Mouse (Mus musculus) lung, adult 2 months (tissue): ENCODE measurements around the gene Epb41. TPM values are rescaled to one million over a fixed set of nuclear protein-coding genes. Genes with fewer than 3 reads are reported as not detected.

ENCODE experiments used
- DNase-seq: peaks from one replicate; pipeline ENCODE4 v3.0.0; 2022
- H3K4me1 ChIP-seq: fragments of 200-500 bp; 2 replicates; pipeline ENCODE4 v1.6.1; 2011; ENCODE audit warnings: low read length; ENCODE audit not compliant: control insufficient read depth, insufficient read depth
- H3K4me3 ChIP-seq: fragments of 200-500 bp; replicated peaks from 2 replicates; pipeline ENCODE3; 2011; ENCODE audit warnings: low read depth, mild to moderate bottlenecking, control low read depth, low read length; ENCODE audit errors: extremely low read depth
- CTCF ChIP-seq: fragments of 200-500 bp; IDR thresholded peaks from 2 replicates; pipeline ENCODE4 v1.5.1; 2011; ENCODE audit warnings: mild to moderate bottlenecking, low read length, control low read depth; ENCODE audit not compliant: insufficient read depth
- POLR2A ChIP-seq: fragments of 200-500 bp; IDR thresholded peaks from 2 replicates; pipeline ENCODE4 v1.6.1; 2011; ENCODE audit warnings: low read depth, mild to moderate bottlenecking, control low read depth, low read length, borderline replicate concordance; ENCODE audit errors: extremely low read depth
- WGBS: fragments of 180-500 bp; shearing (Covaris S2); methylation state at CpG from one replicate; pipeline ENCODE4 v1.1.7; 2018; 5-methylcytosine and 5-hydroxymethylcytosine counted together
- polyA plus RNA-seq: library from polyadenylated mRNA; depleted of rRNA; stranded (reverse); fragments of >200 nt; gene quantifications from 2 replicates; pipeline ENCODE4 v1.2.3, GENCODE M21; 2012; rRNA removed

The Epb41 gene
- 38.3 and 45.3 TPM in 2 replicates for polyA plus RNA-seq

DNA sequence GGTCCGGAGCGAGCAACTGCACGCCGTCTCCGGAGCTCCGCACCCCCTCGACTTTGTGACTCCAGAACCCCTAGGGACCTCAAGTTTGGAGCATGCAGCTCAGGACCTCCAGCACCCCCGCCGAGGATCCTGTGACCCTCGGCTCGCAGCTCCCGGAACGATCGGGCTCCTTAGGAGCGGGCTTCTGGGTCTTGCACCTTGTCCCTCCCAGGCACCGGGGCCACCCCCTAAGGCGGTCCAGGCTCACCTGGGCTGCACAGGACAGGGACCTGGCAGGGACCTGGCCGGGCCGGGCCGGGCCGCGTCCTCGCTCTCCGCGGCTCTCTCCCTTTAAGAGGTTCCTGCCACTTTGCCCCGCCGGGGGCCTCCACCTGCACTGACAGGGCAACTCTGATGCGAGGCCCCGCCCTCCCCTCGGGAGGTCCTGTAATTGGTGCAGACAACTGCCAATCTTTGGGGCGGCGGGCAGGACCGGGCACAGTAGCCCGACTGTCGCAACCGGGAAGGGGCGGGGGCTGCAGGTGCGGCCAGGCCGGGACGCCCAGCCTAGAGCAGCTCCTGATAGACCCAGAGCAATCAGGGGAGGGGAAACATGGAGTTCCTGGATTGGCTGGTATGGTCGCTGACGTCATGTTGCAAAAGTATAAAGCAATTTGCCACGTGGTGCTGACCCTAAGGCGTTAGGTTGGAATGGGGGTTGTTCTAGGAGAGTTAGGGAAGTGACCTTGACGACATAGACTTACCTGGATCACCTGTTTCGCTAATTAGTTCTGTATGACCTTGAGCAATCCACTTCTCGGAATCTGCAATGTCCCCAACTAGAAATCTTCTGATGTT is at the start of gene Epb41:
TSS of gene Epb41 (minus strand) at position 389 of the 837 bp plus-strand sequence.
- TF ChIP-seq POLR2A (peak; percentile 54; the same call in 1 of the 2 replicates), CTCF (no peak)
- WGBS = 2% methylated on average over 47 of the region's 47 CpGs
- Histone ChIP-seq H3K4me3 (peak within 1 kb of the TSS; percentile 68), H3K4me1 (peaks cover 9% of the 10 kb centered on the region)
- peak; percentile 100 for DNase-seq

DNA sequence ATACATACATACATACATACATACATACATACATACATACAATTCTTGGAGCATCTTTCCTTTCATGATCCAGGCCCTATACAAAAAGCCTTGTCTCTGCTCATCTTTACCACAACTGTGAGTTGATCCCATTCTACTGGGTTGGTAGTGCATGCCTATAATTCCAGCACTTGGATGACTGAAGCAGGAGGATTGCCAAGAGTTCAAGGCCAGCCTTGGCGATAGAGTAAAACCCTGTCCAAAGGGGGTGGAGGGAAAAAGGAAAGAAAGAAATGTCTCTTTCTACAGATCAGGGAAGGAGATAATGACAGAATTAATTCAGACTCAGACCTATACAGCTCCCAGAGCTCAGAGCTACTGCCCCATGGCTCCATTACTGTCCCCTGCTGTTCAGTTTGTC is 48.0 kb upstream of the Epb41 start:
- Histone ChIP-seq H3K4me3 (no peak overlapping the region), H3K4me1 (no peaks in the 10 kb centered on the region)
- DNase-seq = no peak
- TF ChIP-seq CTCF (no peak), POLR2A (no peak)
- 57% methylated on average over 1 of the region's 1 CpGs for WGBS

DNA sequence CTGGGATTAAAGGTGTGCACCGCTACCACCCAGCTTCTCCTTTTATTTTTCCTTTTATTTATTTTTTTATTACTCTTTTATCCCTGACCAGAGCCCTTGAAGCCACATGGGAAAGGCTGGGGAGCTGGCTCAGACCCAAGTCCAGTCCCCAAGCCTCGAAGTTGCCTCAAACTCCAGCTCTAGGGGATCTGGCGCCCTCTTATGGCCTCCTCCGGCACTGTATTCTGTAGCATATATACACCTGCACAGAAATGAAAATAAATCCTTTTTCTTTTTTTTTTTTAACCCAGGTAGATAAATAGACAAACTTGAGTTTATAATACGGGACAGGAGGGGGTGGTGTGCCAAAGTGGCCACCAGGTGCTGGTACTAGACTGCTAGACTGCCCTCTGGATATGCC is 46.6 kb upstream of the Epb41 start:
- Histone ChIP-seq H3K4me1 (no peaks in the 10 kb centered on the region), H3K4me3 (no peak overlapping the region)
- 73% methylated on average over 5 of the region's 5 CpGs for WGBS
- no peak for DNase-seq
- TF ChIP-seq POLR2A = no peak
- TF ChIP-seq CTCF = 0 out of 2 replicates have a peak, but pooled peaks have one; percentile 10

- WGBS = 59% methylated on average over 9 of the region's 9 CpGs
- no peak overlapping the region for H3K4me3 ChIP-seq
- DNase-seq = no peak
- H3K4me1 ChIP-seq = no peaks in the 10 kb centered on the region
- TF ChIP-seq POLR2A = no peak
- no peak for TF ChIP-seq CTCF
These were observed 44.4 kb upstream of the Epb41 start for GRCm38 (mm10) chr4:132119566-132119965.

GRCm38 (mm10) chr4:132116315-132116714 is 41.2 kb upstream of the Epb41 start:
- no peak for TF ChIP-seq CTCF
- no peak for TF ChIP-seq POLR2A
- 74% methylated on average over 4 of the region's 4 CpGs for WGBS
- no peak overlapping the region for H3K4me3 ChIP-seq
- H3K4me1 ChIP-seq = no peaks in the 10 kb centered on the region
- no peak for DNase-seq

DNA sequence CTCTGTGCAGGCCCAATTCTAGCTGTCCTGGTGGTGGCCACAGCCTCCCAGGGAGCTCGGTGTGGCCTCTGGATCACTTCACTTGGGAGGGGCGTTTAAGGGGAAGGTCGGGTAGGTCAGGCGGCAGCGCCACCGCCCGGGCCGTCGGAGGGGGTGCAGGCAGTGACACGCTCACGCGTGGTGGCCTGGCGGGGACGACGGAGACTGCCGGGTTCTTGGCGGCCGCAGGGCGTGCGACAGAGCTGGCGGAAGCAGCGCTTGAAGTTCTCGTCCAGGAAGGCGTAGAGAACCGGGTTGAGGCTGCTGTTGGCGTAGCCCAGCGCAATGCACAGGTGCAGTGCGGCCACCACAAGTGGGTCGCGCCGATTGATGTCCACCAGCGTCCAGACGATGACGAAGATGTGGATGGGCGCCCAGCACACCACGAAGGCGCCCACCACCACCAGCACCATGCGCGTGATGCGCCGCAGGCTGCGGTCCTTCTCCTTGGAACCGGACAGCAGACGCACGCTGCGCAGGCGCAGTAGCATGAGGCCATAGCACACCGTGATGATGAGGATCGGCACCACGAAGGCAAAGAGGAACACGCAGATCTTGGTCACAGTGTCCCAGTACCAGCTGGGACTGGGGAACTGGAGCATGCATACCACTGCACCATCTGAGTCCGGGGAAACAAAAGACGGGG is 38.4 kb upstream of the Epb41 start:
- 39% methylated on average over 53 of the region's 53 CpGs for WGBS
- DNase-seq = peak; percentile 4
- H3K4me3 ChIP-seq = no peak overlapping the region
- no peaks in the 10 kb centered on the region for H3K4me1 ChIP-seq
- TF ChIP-seq POLR2A (no peak), CTCF (no peak)

DNA sequence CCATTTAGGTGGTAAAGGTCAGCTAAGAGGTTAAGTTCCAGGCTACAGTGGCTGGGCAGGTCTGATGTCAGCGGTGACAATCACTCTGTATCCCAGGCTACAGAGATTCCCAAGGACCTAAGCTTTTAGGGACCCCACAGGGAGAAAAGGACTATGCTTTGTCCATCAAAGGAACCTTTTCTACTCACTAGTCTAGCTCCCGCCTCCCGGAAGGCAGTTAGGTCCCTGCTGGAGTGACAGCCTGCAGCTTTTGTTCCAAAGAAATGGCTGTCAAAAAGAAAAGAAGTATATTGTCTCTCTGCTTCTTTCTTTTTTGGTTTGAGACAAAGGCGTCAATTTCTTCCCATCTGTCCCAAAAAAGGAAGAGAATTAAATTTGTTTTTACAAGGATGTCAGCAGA is 36.1 kb upstream of the Epb41 start:
- TF ChIP-seq CTCF = no peak
- no peak for TF ChIP-seq POLR2A
- H3K4me3 ChIP-seq = no peak overlapping the region
- WGBS = 69% methylated on average over 4 of the region's 4 CpGs
- H3K4me1 ChIP-seq = no peaks in the 10 kb centered on the region
- no peak for DNase-seq

DNA sequence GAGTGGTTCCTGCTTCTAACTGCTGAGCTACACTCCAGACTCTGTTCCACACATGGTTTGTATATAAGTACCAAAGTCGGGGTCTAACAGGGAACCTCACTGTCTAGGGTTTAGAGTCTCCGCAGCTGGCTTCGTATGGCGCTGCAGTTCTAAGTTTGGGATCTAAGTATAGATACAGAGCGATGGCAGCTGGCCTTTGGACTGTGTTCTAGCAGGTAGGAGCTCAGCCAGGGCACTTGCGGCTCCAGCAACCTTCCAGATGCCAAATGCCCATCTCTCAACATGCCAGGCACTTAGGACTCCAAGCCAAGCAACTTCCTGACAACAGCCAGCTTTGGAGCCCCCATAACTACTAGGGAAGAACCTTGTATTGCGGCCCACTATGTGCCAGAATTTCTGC is 33.1 kb upstream of the Epb41 start:
- TF ChIP-seq POLR2A (no peak), CTCF (no peak)
- H3K4me1 ChIP-seq = no peaks in the 10 kb centered on the region
- no peak for DNase-seq
- no peak overlapping the region for H3K4me3 ChIP-seq
- 89% methylated on average over 7 of the region's 7 CpGs for WGBS

DNA sequence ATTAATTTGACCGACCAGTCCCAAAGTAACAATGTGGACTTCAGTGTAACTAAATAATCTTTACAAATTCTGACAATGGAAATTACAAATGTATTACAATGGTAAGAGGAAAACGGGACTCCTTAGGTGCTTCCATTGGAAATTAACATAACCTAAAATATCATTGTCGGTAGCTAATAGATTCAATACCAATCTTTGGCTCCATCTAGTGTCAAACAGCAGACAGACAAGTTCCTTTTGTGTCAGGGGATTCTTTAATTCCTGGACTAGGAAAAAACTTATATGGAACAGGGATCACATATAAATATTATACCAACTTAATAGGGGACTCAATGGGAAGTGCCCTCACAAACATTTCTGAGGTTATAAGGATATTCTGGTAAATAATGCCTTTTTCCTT is 26.0 kb upstream of the Epb41 start:
- 0 out of 2 replicates have a peak, but pooled peaks have one; percentile 18 for TF ChIP-seq CTCF
- TF ChIP-seq POLR2A = no peak
- 22% methylated on average over 3 of the region's 3 CpGs for WGBS
- DNase-seq = no peak
- Histone ChIP-seq H3K4me1 (peaks cover 2% of the 10 kb centered on the region), H3K4me3 (no peak overlapping the region)

DNA sequence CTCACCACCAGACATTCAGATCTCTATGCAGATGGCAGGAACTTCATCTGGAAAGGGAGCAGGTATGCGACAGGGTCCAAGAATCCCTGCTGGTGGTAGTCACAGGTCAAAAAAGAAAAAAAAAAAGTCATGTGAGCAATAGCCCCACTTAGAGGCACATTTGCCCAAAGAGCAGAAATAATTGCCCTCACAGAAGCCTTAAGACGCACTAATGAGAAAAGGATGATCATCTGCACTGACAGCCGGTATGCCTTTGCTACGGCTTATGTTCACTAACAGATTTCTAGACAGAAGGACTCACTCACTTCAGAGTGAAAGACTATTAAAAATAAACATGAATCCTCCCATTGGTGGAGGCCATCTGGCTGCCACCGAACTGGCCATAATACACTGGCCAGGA is 24.4 kb upstream of the Epb41 start:
- Histone ChIP-seq H3K4me1 (peaks cover 2% of the 10 kb centered on the region), H3K4me3 (no peak overlapping the region)
- TF ChIP-seq POLR2A (no peak), CTCF (no peak)
- 75% methylated on average over 5 of the region's 5 CpGs for WGBS
- no peak for DNase-seq

GRCm38 (mm10) chr4:132095043-132095442 is 19.9 kb upstream of the Epb41 start:
- no peak for TF ChIP-seq CTCF
- TF ChIP-seq POLR2A = no peak
- DNase-seq = no peak
- Histone ChIP-seq H3K4me3 (no peak overlapping the region), H3K4me1 (peaks cover 2% of the 10 kb centered on the region)
- 73% methylated on average over 7 of the region's 7 CpGs for WGBS
